Mouse (Mus musculus) small intestine, adult 2 months (tissue): Measurements from ENCODE around the gene Mthfr.

Experiments used
- CTCF ChIP-seq: fragments of 200-500 bp; IDR thresholded peaks from 2 replicates; pipeline ENCODE4 v1.5.1; 2012; ENCODE audit warnings: low read depth, mild to moderate bottlenecking, control low read depth, inconsistent platforms, low read length, moderate library complexity, mixed read lengths; ENCODE audit not compliant: insufficient replicate concordance, insufficient read length; ENCODE audit errors: extremely low read depth
- POLR2A ChIP-seq: fragments of 200-500 bp; IDR thresholded peaks from 2 replicates; pipeline ENCODE4 v1.6.1; 2012; ENCODE audit warnings: low read depth, mild to moderate bottlenecking, control low read depth, inconsistent platforms, low read length, moderate library complexity

- no peak for TF ChIP-seq POLR2A
- TF ChIP-seq CTCF: no peak
Measured at GRCm38 (mm10) chr4:147995311-147995710, 43.6 kb upstream of the Mthfr start.
